Mouse (Mus musculus): ENCODE data around the gene Baz2b. TPM values are rescaled to one million over a fixed set of nuclear protein-coding genes. Genes with fewer than 3 reads are reported as not detected.

Gene Baz2b
- total RNA-seq, 1 experiment from 2014 or later, result 161 TPM

GRCm38 (mm10) chr2:60049889-60050288 is 159.8 kb downstream of the Baz2b start:
- 0 out of 4 replicates have a peak, but pooled peaks of 1 of the 2 experiments have one; percentile 23 for ATAC-seq (replicated peaks in 1 of 2; ENCODE audit: insufficient read depth in 1 of 2, low FRiP score in 2 of 2, low TSS enrichment in 1 of 2, low read depth in 1 of 2, poor library complexity in 2 of 2, severe bottlenecking in 2 of 2)

GRCm38 (mm10) chr2:60049351-60049750 is 160.3 kb downstream of the Baz2b start:
- ATAC-seq (replicated peaks in 1 of 2; ENCODE audit: insufficient read depth in 1 of 2, low FRiP score in 2 of 2, low TSS enrichment in 1 of 2, low read depth in 1 of 2, poor library complexity in 2 of 2, severe bottlenecking in 2 of 2), result no peak

- peak; percentile 35 to 54; a peak in 2 of 4 replicates for ATAC-seq (replicated peaks in 1 of 2; ENCODE audit: insufficient read depth in 1 of 2, low FRiP score in 2 of 2, low TSS enrichment in 1 of 2, low read depth in 1 of 2, poor library complexity in 2 of 2, severe bottlenecking in 2 of 2)
These were observed 163.6 kb downstream of the Baz2b start for GRCm38 (mm10) chr2:60045995-60046394.

GRCm38 (mm10) chr2:60044988-60045387 is 164.7 kb downstream of the Baz2b start:
- no peak for ATAC-seq (replicated peaks in 1 of 2; ENCODE audit: insufficient read depth in 1 of 2, low FRiP score in 2 of 2, low TSS enrichment in 1 of 2, low read depth in 1 of 2, poor library complexity in 2 of 2, severe bottlenecking in 2 of 2)

- ATAC-seq (replicated peaks in 1 of 2; ENCODE audit: insufficient read depth in 1 of 2, low FRiP score in 2 of 2, low TSS enrichment in 1 of 2, low read depth in 1 of 2, poor library complexity in 2 of 2, severe bottlenecking in 2 of 2), result no peak
These were observed 165.1 kb downstream of the Baz2b start for GRCm38 (mm10) chr2:60044540-60044939.

GRCm38 (mm10) chr2:60042699-60043098 is 166.9 kb downstream of the Baz2b start:
- no peak for ATAC-seq (replicated peaks in 1 of 2; ENCODE audit: insufficient read depth in 1 of 2, low FRiP score in 2 of 2, low TSS enrichment in 1 of 2, low read depth in 1 of 2, poor library complexity in 2 of 2, severe bottlenecking in 2 of 2)

GRCm38 (mm10) chr2:60041485-60042274 is 168.0 kb downstream of the Baz2b start:
- no peak for ATAC-seq (replicated peaks in 1 of 2; ENCODE audit: insufficient read depth in 1 of 2, low FRiP score in 2 of 2, low TSS enrichment in 1 of 2, low read depth in 1 of 2, poor library complexity in 2 of 2, severe bottlenecking in 2 of 2)

- no peak for ATAC-seq (replicated peaks in 1 of 2; ENCODE audit: insufficient read depth in 1 of 2, low FRiP score in 2 of 2, low TSS enrichment in 1 of 2, low read depth in 1 of 2, poor library complexity in 2 of 2, severe bottlenecking in 2 of 2)
These were observed 169.5 kb downstream of the Baz2b start for GRCm38 (mm10) chr2:60040162-60040561.

- ATAC-seq (replicated peaks in 1 of 2; ENCODE audit: insufficient read depth in 1 of 2, low FRiP score in 2 of 2, low TSS enrichment in 1 of 2, low read depth in 1 of 2, poor library complexity in 2 of 2, severe bottlenecking in 2 of 2), result peak; percentile 89 to 94
These were observed 172.6 kb downstream of the Baz2b start for GRCm38 (mm10) chr2:60037011-60037551.

GRCm38 (mm10) chr2:60036361-60036760 is 173.3 kb downstream of the Baz2b start:
- ATAC-seq (replicated peaks in 1 of 2; ENCODE audit: insufficient read depth in 1 of 2, low FRiP score in 2 of 2, low TSS enrichment in 1 of 2, low read depth in 1 of 2, poor library complexity in 2 of 2, severe bottlenecking in 2 of 2), result no peak

GRCm38 (mm10) chr2:60030991-60031390 is 178.6 kb downstream of the Baz2b start:
- no peak for ATAC-seq (replicated peaks in 1 of 2; ENCODE audit: insufficient read depth in 1 of 2, low FRiP score in 2 of 2, low TSS enrichment in 1 of 2, low read depth in 1 of 2, poor library complexity in 2 of 2, severe bottlenecking in 2 of 2)

- no peak for ATAC-seq (replicated peaks in 1 of 2; ENCODE audit: insufficient read depth in 1 of 2, low FRiP score in 2 of 2, low TSS enrichment in 1 of 2, low read depth in 1 of 2, poor library complexity in 2 of 2, severe bottlenecking in 2 of 2)
These were observed 180.6 kb downstream of the Baz2b start for GRCm38 (mm10) chr2:60029020-60029419.

- ATAC-seq (replicated peaks in 1 of 2; ENCODE audit: insufficient read depth in 1 of 2, low FRiP score in 2 of 2, low TSS enrichment in 1 of 2, low read depth in 1 of 2, poor library complexity in 2 of 2, severe bottlenecking in 2 of 2), result no peak
These were observed 182.5 kb downstream of the Baz2b start for GRCm38 (mm10) chr2:60027166-60027565.

GRCm38 (mm10) chr2:60026554-60026953 is 183.1 kb downstream of the Baz2b start:
- no peak for ATAC-seq (replicated peaks in 1 of 2; ENCODE audit: insufficient read depth in 1 of 2, low FRiP score in 2 of 2, low TSS enrichment in 1 of 2, low read depth in 1 of 2, poor library complexity in 2 of 2, severe bottlenecking in 2 of 2)

- no peak for ATAC-seq (replicated peaks in 1 of 2; ENCODE audit: insufficient read depth in 1 of 2, low FRiP score in 2 of 2, low TSS enrichment in 1 of 2, low read depth in 1 of 2, poor library complexity in 2 of 2, severe bottlenecking in 2 of 2)
These were observed 185.9 kb downstream of the Baz2b start for GRCm38 (mm10) chr2:60023777-60024176.

GRCm38 (mm10) chr2:60021556-60021955 is 188.1 kb downstream of the Baz2b start:
- no peak for ATAC-seq (replicated peaks in 1 of 2; ENCODE audit: insufficient read depth in 1 of 2, low FRiP score in 2 of 2, low TSS enrichment in 1 of 2, low read depth in 1 of 2, poor library complexity in 2 of 2, severe bottlenecking in 2 of 2)

- no peak for ATAC-seq (replicated peaks in 1 of 2; ENCODE audit: insufficient read depth in 1 of 2, low FRiP score in 2 of 2, low TSS enrichment in 1 of 2, low read depth in 1 of 2, poor library complexity in 2 of 2, severe bottlenecking in 2 of 2)
These were observed 188.5 kb downstream of the Baz2b start for GRCm38 (mm10) chr2:60021138-60021537.

GRCm38 (mm10) chr2:60019546-60020250 is 189.9 kb downstream of the Baz2b start:
- ATAC-seq (replicated peaks in 1 of 2; ENCODE audit: insufficient read depth in 1 of 2, low FRiP score in 2 of 2, low TSS enrichment in 1 of 2, low read depth in 1 of 2, poor library complexity in 2 of 2, severe bottlenecking in 2 of 2), result peak; percentile 13 to 33; a peak in 2 of 4 replicates
